Mouse (Mus musculus) kidney, embryonic 16.5 days (tissue): ENCODE measurements around the gene Opalin. TPM values are rescaled to one million over a fixed set of nuclear protein-coding genes. Genes with fewer than 3 reads are reported as not detected.
A peak's percentile ranks its signal among the peaks of the same experiment; 100 is the strongest.

Source experiments
- ATAC-seq: fragments of 200-750 bp; cut with Nextera tagmentation; 2 replicates; pipeline ENCODE4 v1.8.0; 2017; ENCODE audit warnings: moderate TSS enrichment; ENCODE audit not compliant: low FRiP score, low TSS enrichment
- H3K27ac ChIP-seq: fragments of 300-500 bp; sonication (generic); 2 replicates; pipeline ENCODE4 v1.5.1; 2014; ENCODE audit warnings: low read length
- H3K27me3 ChIP-seq: fragments of 300-500 bp; sonication (generic); 2 replicates; pipeline ENCODE4 v1.6.1; 2014; ENCODE audit warnings: low read length, control low read depth, mixed read lengths; ENCODE audit not compliant: insufficient read depth
- H3K36me3 ChIP-seq: fragments of 300-500 bp; sonication (generic); 2 replicates; pipeline ENCODE4 v1.6.1; 2014; ENCODE audit warnings: low read length, control low read depth, mixed read lengths; ENCODE audit not compliant: insufficient read depth
- H3K4me1 ChIP-seq: fragments of 300-500 bp; sonication (generic); 2 replicates; pipeline ENCODE4 v1.6.1; 2014; ENCODE audit warnings: low read length, control low read depth, mixed read lengths; ENCODE audit not compliant: insufficient read depth
- H3K4me2 ChIP-seq: fragments of 300-500 bp; sonication (generic); replicated peaks from 2 replicates; pipeline ENCODE4 v1.6.1; 2014; ENCODE audit warnings: low read depth, low read length
- H3K4me3 ChIP-seq: fragments of 300-500 bp; sonication (generic); 2 replicates; pipeline ENCODE4 v1.5.1; 2014; ENCODE audit warnings: mild to moderate bottlenecking, low read length
- H3K9ac ChIP-seq: fragments of 300-500 bp; sonication (generic); replicated peaks from 2 replicates; pipeline ENCODE4 v1.6.1; 2014; ENCODE audit warnings: low read length
- H3K9me3 ChIP-seq: fragments of 300-500 bp; sonication (generic); 2 replicates; pipeline ENCODE4 v1.6.1; 2016; ENCODE audit warnings: low read length, control low read depth
- WGBS: fragments of 180-500 bp; shearing (Covaris S2); extraction: QIAGEN DNeasy Blood & Tissue Kit; methylation state at CpG from one replicate; pipeline ENCODE4 v1.1.7; 2014; 5-methylcytosine and 5-hydroxymethylcytosine counted together
- polyA plus RNA-seq: library from polyadenylated mRNA; unstranded; fragments of >200 nt; fragmentation: Nextera tagmentation; extraction: Ambion mirVana; gene quantifications from 2 replicates; pipeline ENCODE4 v1.2.1, GENCODE M21; 2015

The Opalin gene
- polyA plus RNA-seq, 1 experiment from 2014 or later: not detected

- Histone ChIP-seq H3K27me3 (no peaks in the 10 kb centered on the region), H3K9ac (no peak overlapping the region), H3K9me3 (no peaks in the 10 kb centered on the region), H3K4me1 (peaks cover 15% of the 10 kb centered on the region), H3K36me3 (no peaks in the 10 kb centered on the region), H3K4me2 (no peak overlapping the region), H3K4me3 (no peak overlapping the region), H3K27ac (no peak overlapping the region)
- ATAC-seq: no peak
- WGBS: 66% methylated on average over 3 of the region's 3 CpGs
These were observed 28.7 kb downstream of the Opalin start for GRCm38 (mm10) chr19:41048187-41048559.

GRCm38 (mm10) chr19:41047437-41048186 lies 29.3 kb downstream of the Opalin start:
- Histone ChIP-seq H3K9me3 (no peaks in the 10 kb centered on the region), H3K9ac (no peak overlapping the region), H3K36me3 (no peaks in the 10 kb centered on the region), H3K4me2 (no peak overlapping the region), H3K27me3 (no peaks in the 10 kb centered on the region), H3K4me1 (peaks cover 10% of the 10 kb centered on the region), H3K27ac (no peak overlapping the region), H3K4me3 (no peak overlapping the region)
- no peak for ATAC-seq
- WGBS: 81% methylated on average over 9 of the region's 9 CpGs

DNA sequence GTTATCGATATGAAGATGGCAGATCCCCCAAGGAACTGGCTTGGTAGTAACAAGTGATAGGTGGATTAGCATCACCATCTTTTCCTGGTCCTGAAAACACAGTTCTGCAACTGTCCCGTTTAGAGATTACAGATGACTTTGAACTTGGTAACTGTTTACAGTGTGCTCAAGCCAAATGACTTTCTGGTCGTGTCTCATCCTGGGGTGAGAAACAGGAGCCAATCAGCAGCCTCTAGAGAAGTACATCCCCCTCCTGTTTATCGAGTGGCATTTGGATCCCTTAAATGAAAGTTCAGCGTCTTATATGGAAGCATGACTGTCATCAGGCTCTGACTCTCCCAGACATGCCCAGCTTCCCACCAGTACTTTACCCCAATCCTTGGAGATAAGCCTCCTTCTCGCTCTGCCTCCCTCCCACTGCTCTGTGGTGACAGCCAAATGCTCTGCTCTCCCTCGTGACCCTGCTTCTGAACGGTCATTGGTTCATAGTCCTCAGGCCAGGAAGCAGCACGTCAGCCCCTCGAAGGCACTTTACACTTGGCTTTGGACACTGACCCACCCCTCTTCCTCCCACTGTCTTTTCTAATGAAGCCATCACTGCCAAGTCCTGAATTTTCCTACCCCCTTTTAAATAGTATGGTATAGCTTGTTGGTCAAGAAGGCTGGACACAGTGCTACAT lies 31.7 kb downstream of the Opalin start:
- Histone ChIP-seq H3K4me3 (no peak overlapping the region), H3K27ac (no peak overlapping the region), H3K4me1 (no peaks in the 10 kb centered on the region), H3K9me3 (no peaks in the 10 kb centered on the region), H3K27me3 (no peaks in the 10 kb centered on the region), H3K4me2 (0 out of 2 replicates have a peak overlapping the region, but pooled peaks have one; percentile 10), H3K36me3 (no peaks in the 10 kb centered on the region), H3K9ac (no peak overlapping the region)
- ATAC-seq: peak; percentile 46; the same call in 1 of the 2 replicates
- WGBS: 45% methylated on average over 10 of the region's 10 CpGs

DNA sequence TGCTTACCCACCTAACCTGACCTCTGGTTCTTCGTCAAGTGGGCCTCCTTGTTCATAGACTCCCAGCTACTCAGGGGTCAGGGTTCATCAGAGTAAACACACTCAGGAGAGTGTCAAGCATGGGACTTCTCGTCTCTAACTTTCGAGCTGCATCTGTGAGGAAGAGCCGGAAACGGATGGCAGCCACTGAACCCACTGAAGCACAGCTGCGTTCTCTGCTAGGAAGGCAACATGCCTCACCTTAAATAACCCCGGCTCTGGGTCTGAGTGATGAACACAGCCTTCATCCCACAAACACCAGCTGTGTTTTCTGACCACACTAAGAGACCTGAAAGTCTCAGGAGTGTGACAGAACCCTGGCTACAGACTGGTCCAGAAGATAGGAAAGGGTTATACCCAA lies 37.8 kb downstream of the Opalin start:
- WGBS: 64% methylated on average over 7 of the region's 7 CpGs
- Histone ChIP-seq H3K27ac (no peak overlapping the region), H3K4me1 (no peaks in the 10 kb centered on the region), H3K4me3 (no peak overlapping the region), H3K9ac (no peak overlapping the region), H3K27me3 (no peaks in the 10 kb centered on the region), H3K4me2 (no peak overlapping the region), H3K36me3 (no peaks in the 10 kb centered on the region), H3K9me3 (no peaks in the 10 kb centered on the region)
- no peak for ATAC-seq

- ATAC-seq: no peak
- Histone ChIP-seq H3K4me2 (no peak overlapping the region), H3K27me3 (no peaks in the 10 kb centered on the region), H3K4me1 (no peaks in the 10 kb centered on the region), H3K9ac (no peak overlapping the region), H3K4me3 (no peak overlapping the region), H3K27ac (no peak overlapping the region), H3K9me3 (no peaks in the 10 kb centered on the region), H3K36me3 (no peaks in the 10 kb centered on the region)
- WGBS: 61% methylated on average over 4 of the region's 4 CpGs
These were observed 40.9 kb downstream of the Opalin start for GRCm38 (mm10) chr19:41035809-41036551.

DNA sequence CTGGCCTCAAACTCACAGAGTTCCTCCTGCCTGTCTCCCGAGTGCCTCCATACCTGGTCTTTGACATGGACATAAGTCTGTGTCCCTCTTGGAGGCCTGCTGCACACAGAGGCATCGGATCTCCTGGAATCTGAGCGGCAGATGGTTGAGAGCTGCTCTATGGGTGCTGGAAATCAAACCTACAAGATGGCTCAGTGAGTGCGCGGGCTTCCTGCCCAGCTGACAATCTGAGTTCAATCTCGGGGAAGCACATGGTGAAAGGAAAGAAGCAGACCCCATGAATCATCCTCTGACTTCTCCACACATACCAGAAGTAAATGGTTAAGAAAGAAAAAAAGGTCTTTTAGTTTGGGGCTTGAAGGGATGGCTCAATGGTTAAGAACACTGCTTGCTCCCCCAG lies 45.0 kb downstream of the Opalin start:
- ATAC-seq: no peak
- H3K9ac ChIP-seq: no peak overlapping the region
- 74% methylated on average over 6 of the region's 6 CpGs for WGBS

GRCm38 (mm10) chr19:41031009-41031408 lies 45.9 kb downstream of the Opalin start:
- Histone ChIP-seq H3K4me2 (no peak overlapping the region), H3K9me3 (no peaks in the 10 kb centered on the region), H3K27ac (no peak overlapping the region), H3K9ac (no peak overlapping the region), H3K4me1 (no peaks in the 10 kb centered on the region), H3K4me3 (no peak overlapping the region), H3K36me3 (no peaks in the 10 kb centered on the region), H3K27me3 (no peaks in the 10 kb centered on the region)
- no peak for ATAC-seq
- WGBS: 66% methylated on average over 11 of the region's 11 CpGs

More for the DNA sequence above, 45.0 kb downstream of the Opalin start:
- H3K27me3 ChIP-seq: no peaks in the 10 kb centered on the region
- no peak overlapping the region for H3K4me2 ChIP-seq
- no peak overlapping the region for H3K4me3 ChIP-seq
- H3K9me3 ChIP-seq: no peaks in the 10 kb centered on the region
- no peak overlapping the region for H3K27ac ChIP-seq
- H3K4me1 ChIP-seq: no peaks in the 10 kb centered on the region
- H3K36me3 ChIP-seq: no peaks in the 10 kb centered on the region

GRCm38 (mm10) chr19:41030161-41030560 lies 46.8 kb downstream of the Opalin start:
- H3K27ac ChIP-seq: no peak overlapping the region
- 77% methylated on average over 6 of the region's 6 CpGs for WGBS
- ATAC-seq: no peak
- H3K4me3 ChIP-seq: no peak overlapping the region
- H3K4me2 ChIP-seq: no peak overlapping the region
- no peaks in the 10 kb centered on the region for H3K36me3 ChIP-seq
- H3K4me1 ChIP-seq: no peaks in the 10 kb centered on the region
- no peak overlapping the region for H3K9ac ChIP-seq
- no peaks in the 10 kb centered on the region for H3K27me3 ChIP-seq
- no peaks in the 10 kb centered on the region for H3K9me3 ChIP-seq

GRCm38 (mm10) chr19:41029219-41029618 lies 47.7 kb downstream of the Opalin start, which contains the start of gene Dntt:
Gene Dntt (plus strand): TSS chr19:41029275.
- no peak within 1 kb of the TSS for H3K27ac ChIP-seq
- H3K9ac ChIP-seq: no peak within 1 kb of the TSS
- H3K27me3 ChIP-seq: no peaks in the 10 kb centered on the region
- no peak within 1 kb of the TSS for H3K4me2 ChIP-seq
- no peaks in the 10 kb centered on the region for H3K9me3 ChIP-seq
- H3K4me1 ChIP-seq: no peaks in the 10 kb centered on the region
- no peak within 1 kb of the TSS for H3K4me3 ChIP-seq
- H3K36me3 ChIP-seq: no peaks in the 10 kb centered on the region
- 89% methylated on average over 6 of the region's 6 CpGs for WGBS
- ATAC-seq: no peak
